In the genomic region with DNA sequence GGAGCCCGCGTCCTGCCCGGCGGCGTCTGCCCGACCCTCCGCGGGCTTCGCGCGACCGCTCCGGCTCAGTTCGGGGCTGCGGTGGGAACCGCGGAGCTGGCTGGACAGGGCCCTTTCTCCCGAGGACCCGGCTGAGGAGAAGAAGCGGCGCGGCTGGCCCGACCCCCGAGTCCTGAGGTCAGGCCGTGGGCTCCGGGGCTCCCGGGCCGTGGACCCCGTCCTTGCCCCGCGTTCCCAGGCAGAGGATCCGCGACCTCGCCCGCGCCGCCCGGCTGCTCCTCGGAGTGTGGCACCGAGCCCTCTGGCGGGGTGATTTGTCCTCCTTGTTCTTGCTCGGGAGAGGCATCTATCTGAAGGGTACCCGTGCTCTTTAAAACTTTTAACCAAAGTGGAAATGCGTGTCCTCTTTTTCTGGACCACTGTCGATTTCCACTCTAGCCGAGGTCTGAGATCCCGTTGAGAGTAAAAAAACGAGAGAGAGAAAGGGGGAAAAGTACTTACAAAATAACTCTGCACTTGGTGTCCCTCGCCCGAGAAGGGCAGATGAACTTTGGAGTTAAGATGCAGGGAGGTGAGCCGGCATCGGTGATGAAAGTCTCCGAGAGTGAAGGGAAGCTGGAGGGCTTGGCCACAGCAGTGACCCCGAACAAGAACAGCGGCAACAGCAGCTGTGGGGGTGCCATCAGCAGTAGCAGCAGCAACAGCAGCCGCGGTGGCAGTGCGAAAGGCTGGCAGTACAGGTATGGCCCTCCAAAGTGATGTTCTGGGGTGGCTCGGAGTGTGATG, we compare ENCODE assay signal across 8 mouse cellular contexts. TPM values are rescaled to one million over a fixed set of nuclear protein-coding genes. Genes with fewer than 3 reads are reported as not detected.
DNase-seq lines count a peak whose midpoint lies in the region.

No protein-coding gene starts in this region.

- intact Hi-C loops in left cerebral cortex, postnatal 36 days (cut with DNase I): loop anchor here (10.0 kb wide), 1 partner anchor 199 kb away; a partner anchor contains a TSS
- intact Hi-C loops in heart, postnatal 10 days (cut with DNase I): no loop called here

- peak overlapping the region; percentile 96 for H3K4me3 ChIP-seq in forebrain, embryonic 10.5 days
- peak overlapping the region; percentile 99 for H3K4me3 ChIP-seq in megakaryocyte, embryonic 14.5 days (replicated peaks)

- H3K27ac ChIP-seq in forebrain, embryonic 10.5 days: peak overlapping the region; percentile 95

- H3K4me1 ChIP-seq in forebrain, embryonic 10.5 days: peaks cover 34% of the 10 kb centered on the region
- H3K4me1 ChIP-seq in megakaryocyte, embryonic 14.5 days: peaks cover 19% of the 10 kb centered on the region

- no peaks in the 10 kb centered on the region for H3K27me3 ChIP-seq in forebrain, embryonic 10.5 days (ENCODE audit: poor library complexity, severe bottlenecking)
- H3K27me3 ChIP-seq in megakaryocyte, embryonic 14.5 days (replicated peaks): no peaks in the 10 kb centered on the region

- no peaks in the 10 kb centered on the region for H3K9me3 ChIP-seq in forebrain, embryonic 10.5 days
- no peaks in the 10 kb centered on the region for H3K9me3 ChIP-seq in megakaryocyte, embryonic 14.5 days

- peak; percentile 26 to 29 for DNase-seq in left cerebral cortex, adult 18-20 months (ENCODE audit: low spot score in 2 of 2)
- DNase-seq in left cerebral cortex, postnatal 36 days (ENCODE audit: low spot score in 2 of 2): no peak
- peak; percentile 45 for DNase-seq in c-Kit-positive CD71-positive TER-119-negative erythroid progenitor cells, embryonic 14.5 days (ENCODE audit: low read depth)
- peak; percentile 31 for DNase-seq in forebrain, embryonic 10.5 days (ENCODE audit: extremely low spot score, low spot score)
- peak; percentile 75 to 78 for DNase-seq in heart, postnatal 10 days
- DNase-seq in kidney, postnatal 36 days: peak; percentile 56 to 77
- DNase-seq in spleen, postnatal 4 days (ENCODE audit: low spot score in 2 of 2): peak; percentile 64 to 84

- WGBS in forebrain, embryonic 10.5 days: under 1% methylated on average over 59 of the region's 59 CpGs

- peaks cover 6% of the 10 kb centered on the region; the same call in 1 of the 2 replicates for H3K36me3 ChIP-seq in forebrain, embryonic 10.5 days (replicated peaks)
- H3K36me3 ChIP-seq in megakaryocyte, embryonic 14.5 days (replicated peaks; ENCODE audit: low read length): peaks cover 4% of the 10 kb centered on the region

RNA-seq across cellular contexts. Expression of a gene that starts 0.6 kb away (rescaled TPM):
- total RNA-seq in left cerebral cortex, adult 18-20 months (2021): 10 to 100 TPM; 17.5 to 18.0 TPM
- 10 to 100 TPM; 15.0 to 16.4 TPM for total RNA-seq in left cerebral cortex, postnatal 36 days (2021)
- 17.7 and 19.0 TPM in 2 replicates for polyA plus RNA-seq in forebrain, embryonic 10.5 days (2016; fragmentation: Nextera tagmentation; extraction: Ambion mirVana)
- total RNA-seq in heart, postnatal 10 days (2021): 10 to 100 TPM; 23.4 to 27.3 TPM
- 1.1 TPM in 2 replicates for polyA plus RNA-seq in megakaryocyte, embryonic 14.5 days (2012; ENCODE audit: insufficient read depth, low replicate concordance)

Comparison
In these comparisons a context has a peak if more than half of its experiments do, and no peak if none do; other contexts are left out.
1. DNase-seq: peak in left cerebral cortex, adult 18-20 months (2 of 2), c-Kit-positive CD71-positive TER-119-negative erythroid progenitor cells, embryonic 14.5 days (single experiment), forebrain, embryonic 10.5 days (single experiment), heart, postnatal 10 days (2 of 2), kidney, postnatal 36 days (2 of 2) and spleen, postnatal 4 days (2 of 2); none in left cerebral cortex, postnatal 36 days (0 of 2).